Mouse (Mus musculus) heart, embryonic 10.5 days (tissue): Measurements from ENCODE around the gene Ntng1. TPM values are rescaled to one million over a fixed set of nuclear protein-coding genes. Genes with fewer than 3 reads are reported as not detected.
"Not testable (repeated sequence)": the region's sequence is repeated elsewhere in the genome, so short reads cannot be mapped to it uniquely, and the experiment has no call there.

Source experiments
- DNase-seq: peaks from one replicate; pipeline ENCODE4 v3.0.0-alpha.2; 2017; ENCODE audit warnings: low spot score
- H3K27ac ChIP-seq: fragments of 300-500 bp; sonication (generic); 2 replicates; pipeline ENCODE4 v1.5.1; 2016; ENCODE audit warnings: mild to moderate bottlenecking
- H3K27me3 ChIP-seq: fragments of 300-500 bp; sonication (generic); 2 replicates; pipeline ENCODE4 v1.6.1; 2016; ENCODE audit warnings: mild to moderate bottlenecking; ENCODE audit not compliant: poor library complexity, insufficient read depth, severe bottlenecking
- H3K36me3 ChIP-seq: fragments of 300-500 bp; sonication (generic); 2 replicates; pipeline ENCODE4 v1.6.1; 2016; ENCODE audit warnings: mild to moderate bottlenecking, moderate library complexity
- H3K4me1 ChIP-seq: fragments of 300-500 bp; sonication (generic); 2 replicates; pipeline ENCODE4 v1.6.1; 2016; ENCODE audit warnings: mild to moderate bottlenecking
- H3K4me3 ChIP-seq: fragments of 300-500 bp; sonication (generic); 2 replicates; pipeline ENCODE4 v1.5.1; 2016; ENCODE audit warnings: mild to moderate bottlenecking, moderate library complexity
- H3K9me3 ChIP-seq: fragments of 300-500 bp; sonication (generic); 2 replicates; pipeline ENCODE4 v1.6.1; 2016; ENCODE audit warnings: mild to moderate bottlenecking, moderate library complexity
- WGBS: fragments of 180-500 bp; shearing (Covaris S2); methylation state at CpG from one replicate; pipeline ENCODE4 v1.1.7; 2016; 5-methylcytosine and 5-hydroxymethylcytosine counted together
- polyA plus RNA-seq: library from polyadenylated mRNA; unstranded; fragments of >200 nt; fragmentation: Nextera tagmentation; extraction: Ambion mirVana; gene quantifications from 2 replicates; pipeline ENCODE4 v1.2.1, GENCODE M21; 2016

Gene Ntng1
- polyA plus RNA-seq, 1 experiment from 2014 or later = 1.9 TPM

DNA sequence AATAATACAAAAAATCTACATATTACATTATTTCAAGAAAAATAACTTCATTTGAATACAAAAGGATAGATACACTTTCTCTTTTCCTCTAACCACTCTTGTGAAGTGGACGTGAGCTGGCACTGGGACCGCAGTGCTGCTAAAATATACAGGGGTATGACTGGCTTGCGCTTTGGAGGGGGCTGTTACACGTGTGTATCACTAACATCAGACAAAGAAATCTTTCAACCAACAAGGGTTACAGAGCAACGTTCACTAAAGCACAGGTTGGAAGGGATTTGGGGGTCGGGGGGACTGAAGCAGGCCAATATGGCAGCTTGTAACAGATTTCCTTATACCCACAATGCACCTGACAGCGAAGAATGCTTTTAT lies 361.9 kb downstream of the Ntng1 start:
- Histone ChIP-seq H3K4me1 (peaks cover 10% of the 10 kb centered on the region), H3K27ac (no peak overlapping the region), H3K36me3 (no peaks in the 10 kb centered on the region), H3K9me3 (no peaks in the 10 kb centered on the region), H3K4me3 (peak overlapping the region; percentile 61), H3K27me3 (no peaks in the 10 kb centered on the region)
- no peak for DNase-seq
- WGBS = 62% methylated on average over 7 of the region's 7 CpGs

- Histone ChIP-seq H3K27ac (no peak overlapping the region), H3K27me3 (peaks cover 6% of the 10 kb centered on the region; the same call in 1 of the 2 replicates), H3K4me3 (no peak overlapping the region), H3K36me3 (no peaks in the 10 kb centered on the region), H3K4me1 (peaks cover 19% of the 10 kb centered on the region), H3K9me3 (no peaks in the 10 kb centered on the region)
- WGBS = 76% methylated on average over 2 of the region's 2 CpGs
- no peak for DNase-seq
Measured at GRCm38 (mm10) chr3:109775200-109775599, 368.6 kb downstream of the Ntng1 start.

GRCm38 (mm10) chr3:109772120-109772519 lies 371.7 kb downstream of the Ntng1 start:
- 42% methylated on average over 14 of the region's 14 CpGs for WGBS
- Histone ChIP-seq H3K9me3 (no peaks in the 10 kb centered on the region), H3K4me1 (peaks cover 22% of the 10 kb centered on the region), H3K27ac (no peak overlapping the region; the same call in 1 of the 2 replicates), H3K27me3 (peaks cover 6% of the 10 kb centered on the region; the same call in 1 of the 2 replicates), H3K36me3 (no peaks in the 10 kb centered on the region), H3K4me3 (peak overlapping the region; percentile 27; the same call in 1 of the 2 replicates)
- peak; percentile 82 for DNase-seq

DNA sequence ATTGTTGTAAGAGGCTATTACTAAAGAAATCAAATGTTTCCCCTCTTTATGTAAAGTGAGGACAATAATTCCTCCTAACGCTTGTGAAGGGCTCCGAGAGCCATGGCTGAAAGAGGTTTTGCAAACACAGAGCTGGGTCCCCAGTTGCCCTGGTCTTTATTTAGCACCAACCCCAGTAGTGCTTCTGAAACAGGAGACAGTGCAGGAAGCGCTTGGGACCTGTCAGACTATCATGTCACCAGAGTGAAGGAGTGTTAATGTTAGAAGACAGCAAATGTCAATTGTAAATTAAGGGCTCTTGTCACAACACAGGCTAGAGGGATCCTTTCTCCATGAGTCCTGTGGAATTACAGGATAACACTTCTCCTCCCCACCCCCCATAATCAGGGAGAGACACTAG lies 376.9 kb downstream of the Ntng1 start:
- 51% methylated on average over 3 of the region's 3 CpGs for WGBS
- H3K27ac ChIP-seq = no peak overlapping the region
- no peaks in the 10 kb centered on the region for H3K9me3 ChIP-seq
- DNase-seq = no peak
- no peak overlapping the region for H3K4me3 ChIP-seq
- no peaks in the 10 kb centered on the region for H3K27me3 ChIP-seq
- H3K36me3 ChIP-seq = no peaks in the 10 kb centered on the region
- peaks cover 27% of the 10 kb centered on the region for H3K4me1 ChIP-seq

- Histone ChIP-seq H3K36me3 (no peaks in the 10 kb centered on the region), H3K4me3 (no peak overlapping the region), H3K9me3 (no peaks in the 10 kb centered on the region), H3K27me3 (no peaks in the 10 kb centered on the region), H3K27ac (0 out of 2 replicates have a peak overlapping the region, but pooled peaks have one; percentile 29), H3K4me1 (peaks cover 19% of the 10 kb centered on the region; the same call in 1 of the 2 replicates)
- DNase-seq = no peak
- WGBS = 77% methylated on average over 2 of the region's 2 CpGs
Measured at GRCm38 (mm10) chr3:109765608-109766007, 378.2 kb downstream of the Ntng1 start.

GRCm38 (mm10) chr3:109765141-109765540 lies 378.7 kb downstream of the Ntng1 start:
- Histone ChIP-seq H3K27me3 (no peaks in the 10 kb centered on the region), H3K36me3 (no peaks in the 10 kb centered on the region), H3K4me1 (peaks cover 19% of the 10 kb centered on the region; the same call in 1 of the 2 replicates), H3K9me3 (no peaks in the 10 kb centered on the region), H3K4me3 (no peak overlapping the region), H3K27ac (0 out of 2 replicates have a peak overlapping the region, but pooled peaks have one; percentile 29)
- 25% methylated on average over 4 of the region's 4 CpGs for WGBS
- DNase-seq = no peak

DNA sequence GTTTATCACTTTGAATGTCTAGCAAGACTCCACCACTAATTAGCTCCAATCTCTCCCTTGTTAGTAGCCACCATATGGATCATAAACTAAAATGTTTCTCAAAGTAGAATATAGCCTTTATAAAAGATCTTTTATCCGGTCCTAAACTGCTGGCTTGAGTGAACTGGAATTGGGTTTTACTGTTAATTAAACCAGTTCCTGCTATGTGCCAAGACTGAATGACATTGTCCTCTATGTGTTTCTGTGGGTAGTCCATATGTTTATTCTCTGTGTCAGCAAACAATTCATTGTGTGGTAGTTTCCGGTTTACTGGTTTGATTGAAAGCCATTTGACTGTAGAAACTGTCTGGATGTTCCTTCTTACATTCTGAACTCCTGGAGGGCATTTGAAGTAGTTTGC lies 387.4 kb downstream of the Ntng1 start:
- Histone ChIP-seq H3K27me3 (no peaks in the 10 kb centered on the region), H3K4me1 (no peaks in the 10 kb centered on the region), H3K9me3 (no peaks in the 10 kb centered on the region), H3K4me3 (no peak overlapping the region), H3K27ac (no peak overlapping the region), H3K36me3 (no peaks in the 10 kb centered on the region)
- 89% methylated on average over 2 of the region's 2 CpGs for WGBS
- DNase-seq = no peak

DNA sequence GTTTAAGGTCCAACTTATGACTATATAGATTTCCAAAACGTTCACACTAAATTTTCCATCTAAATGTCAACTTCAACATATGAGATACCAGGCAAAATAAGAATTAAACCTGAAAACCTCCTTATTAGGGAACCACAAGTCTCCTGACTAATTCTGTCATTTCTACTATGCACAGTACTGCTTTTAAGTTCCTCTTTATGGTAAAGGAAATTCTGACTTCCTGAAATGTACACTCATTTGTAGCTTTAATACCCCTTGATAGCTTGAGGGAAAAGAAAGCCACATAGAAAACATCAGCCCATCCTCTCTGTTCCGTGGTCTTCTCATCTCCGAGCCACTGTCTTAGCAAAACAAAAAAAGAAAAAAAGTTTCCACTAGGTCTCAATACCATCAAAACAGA lies 396.2 kb downstream of the Ntng1 start:
- not testable (repeated sequence) for DNase-seq, H3K27ac ChIP-seq, H3K9me3 ChIP-seq, H3K4me3 ChIP-seq, H3K36me3 ChIP-seq, H3K4me1 ChIP-seq, H3K27me3 ChIP-seq
- 55% methylated on average over 3 of the region's 3 CpGs for WGBS

GRCm38 (mm10) chr3:109740466-109741102 lies 403.2 kb downstream of the Ntng1 start:
- H3K27ac ChIP-seq = no peak overlapping the region
- 49% methylated on average over 2 of the region's 2 CpGs for WGBS
- H3K9me3 ChIP-seq = no peaks in the 10 kb centered on the region
- no peaks in the 10 kb centered on the region for H3K4me1 ChIP-seq
- H3K4me3 ChIP-seq = no peak overlapping the region
- DNase-seq = no peak
- no peaks in the 10 kb centered on the region for H3K27me3 ChIP-seq
- no peaks in the 10 kb centered on the region for H3K36me3 ChIP-seq

DNA sequence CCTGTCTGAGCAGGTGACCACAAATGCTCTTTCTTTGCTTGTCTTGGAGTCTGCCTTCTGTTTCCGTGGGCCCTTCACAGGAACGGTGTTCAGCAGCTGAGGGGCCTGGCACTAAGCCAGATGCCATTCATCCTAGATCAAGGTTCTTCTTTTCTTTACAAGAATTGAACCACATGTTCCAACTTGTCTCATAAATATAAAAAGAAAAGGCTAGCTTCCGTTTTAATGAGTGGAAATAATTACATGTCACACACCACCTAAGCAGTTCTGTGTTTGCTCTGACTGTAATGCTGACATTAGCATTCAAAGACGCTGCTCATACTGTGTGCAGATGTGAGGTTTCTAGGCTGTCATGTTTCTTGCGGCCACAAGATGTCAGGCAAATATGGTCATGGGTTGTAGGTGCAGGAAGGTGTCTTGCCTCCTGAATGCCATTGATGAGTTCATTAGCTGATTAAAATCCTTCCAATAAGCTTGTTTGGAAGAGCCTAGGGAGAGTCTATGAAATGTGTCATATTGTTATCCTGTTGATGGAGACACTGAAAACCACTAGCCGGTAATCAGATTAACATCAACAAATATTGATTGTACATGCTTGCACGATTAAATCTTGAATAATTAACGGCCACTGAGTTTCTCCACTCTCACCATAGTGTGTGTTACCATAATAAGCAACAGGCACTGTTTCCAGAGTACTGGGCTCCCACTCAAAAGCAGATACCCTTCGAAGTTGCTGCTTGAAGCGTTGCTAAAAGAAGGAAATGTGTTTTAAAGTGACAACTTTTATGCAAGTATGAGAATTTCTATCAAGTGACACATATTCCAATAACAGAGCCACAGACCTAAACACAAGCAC lies 411.3 kb downstream of the Ntng1 start:
- 58% methylated on average over 10 of the region's 10 CpGs for WGBS
- no peak overlapping the region for H3K27ac ChIP-seq
- DNase-seq = no peak
- no peaks in the 10 kb centered on the region for H3K36me3 ChIP-seq
- H3K27me3 ChIP-seq = peaks cover 7% of the 10 kb centered on the region; the same call in 1 of the 2 replicates
- H3K4me3 ChIP-seq = no peak overlapping the region
- no peaks in the 10 kb centered on the region for H3K9me3 ChIP-seq
- no peaks in the 10 kb centered on the region for H3K4me1 ChIP-seq

- H3K4me3 ChIP-seq = no peak overlapping the region
- no peak overlapping the region for H3K27ac ChIP-seq
- WGBS = 74% methylated on average over 5 of the region's 5 CpGs
Measured at GRCm38 (mm10) chr3:109731592-109732230, 412.1 kb downstream of the Ntng1 start.

More at GRCm38 (mm10) chr3:109731592-109732230, 412.1 kb downstream of the Ntng1 start:
- Histone ChIP-seq H3K27me3 (peaks cover 7% of the 10 kb centered on the region; the same call in 1 of the 2 replicates), H3K4me1 (no peaks in the 10 kb centered on the region), H3K36me3 (no peaks in the 10 kb centered on the region), H3K9me3 (no peaks in the 10 kb centered on the region)
- DNase-seq = no peak
